Mouse (Mus musculus) olfactory bulb, adult 2 months (tissue): ENCODE results near the gene Tubgcp6. TPM values are rescaled to one million over a fixed set of nuclear protein-coding genes. Genes with fewer than 3 reads are reported as not detected.

Experiments
- H3K27ac ChIP-seq: fragments of 200-500 bp; 2 replicates; pipeline ENCODE4 v1.5.1; 2012; ENCODE audit warnings: low read depth, low read length; ENCODE audit not compliant: insufficient read depth
- H3K4me1 ChIP-seq: fragments of 200-500 bp; 2 replicates; pipeline ENCODE4 v1.6.1; 2012; ENCODE audit warnings: low read length; ENCODE audit not compliant: control insufficient read depth, insufficient read depth
- H3K4me3 ChIP-seq: fragments of 200-500 bp; 2 replicates; pipeline ENCODE4 v1.5.1; 2012; ENCODE audit warnings: mild to moderate bottlenecking, low read depth, low read length, moderate library complexity; ENCODE audit not compliant: insufficient read depth
- CTCF ChIP-seq: fragments of 200-500 bp; IDR thresholded peaks from 2 replicates; pipeline ENCODE4 v1.5.1; 2012; ENCODE audit warnings: low read depth, mild to moderate bottlenecking, low read length, moderate library complexity; ENCODE audit not compliant: insufficient read depth
- POLR2A ChIP-seq: fragments of 200-500 bp; IDR thresholded peaks from 2 replicates; pipeline ENCODE4 v1.6.1; 2012; ENCODE audit warnings: mild to moderate bottlenecking, low read depth, low read length, moderate library complexity; ENCODE audit not compliant: insufficient read depth
- WGBS: fragments of 180-500 bp; shearing (Covaris S2); methylation state at CpG from one replicate; pipeline ENCODE4 v1.1.7; 2018; 5-methylcytosine and 5-hydroxymethylcytosine counted together
- polyA plus RNA-seq: library from polyadenylated mRNA; stranded (reverse); fragments of >200 nt; gene quantifications from 2 replicates; pipeline ENCODE4 v1.2.4, GENCODE M21; 2012; ENCODE audit warnings: low replicate concordance; ENCODE audit not compliant: missing spikeins, insufficient read depth, insufficient read length

Tubgcp6 gene
- polyA plus RNA-seq, 1 experiment, result 77.8 TPM

DNA sequence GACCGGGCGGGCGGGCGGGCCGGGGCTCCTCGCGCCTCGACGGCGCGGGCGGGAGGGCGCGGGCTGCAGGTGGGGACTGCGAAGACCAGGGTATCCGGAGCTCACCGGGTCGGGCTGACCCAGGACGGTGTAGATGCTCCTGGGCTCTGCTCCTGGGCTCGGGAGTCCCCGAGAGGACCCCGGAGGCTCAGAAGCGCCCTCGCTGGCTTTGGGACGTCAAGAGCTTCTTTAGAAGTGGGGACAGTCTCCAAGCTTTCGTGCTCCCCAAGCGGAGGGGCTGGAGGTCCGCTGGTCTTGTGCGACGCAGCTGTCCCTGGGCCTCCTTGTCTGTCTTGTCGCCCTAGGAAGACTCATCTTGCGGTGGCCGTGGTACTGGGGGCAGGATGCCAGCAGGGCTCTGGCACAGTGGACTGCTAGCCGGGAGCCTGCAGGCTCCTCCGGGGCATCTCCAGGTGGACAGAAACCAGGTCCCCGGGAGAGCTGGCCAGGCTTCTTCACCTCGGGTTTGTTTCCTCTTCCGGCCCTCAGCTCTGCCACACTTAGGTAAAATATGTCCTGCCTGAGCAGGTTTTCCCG, 46.7 kb downstream of the Tubgcp6 start:
- H3K4me1 ChIP-seq, result peaks cover 24% of the 10 kb centered on the region
- TF ChIP-seq CTCF, result no peak
- no peak for TF ChIP-seq POLR2A
- peak overlapping the region; percentile 76 for H3K4me3 ChIP-seq
- under 1% methylated on average over 39 of the region's 39 CpGs for WGBS
- no peak overlapping the region; the same call in 1 of the 2 replicates for H3K27ac ChIP-seq

DNA sequence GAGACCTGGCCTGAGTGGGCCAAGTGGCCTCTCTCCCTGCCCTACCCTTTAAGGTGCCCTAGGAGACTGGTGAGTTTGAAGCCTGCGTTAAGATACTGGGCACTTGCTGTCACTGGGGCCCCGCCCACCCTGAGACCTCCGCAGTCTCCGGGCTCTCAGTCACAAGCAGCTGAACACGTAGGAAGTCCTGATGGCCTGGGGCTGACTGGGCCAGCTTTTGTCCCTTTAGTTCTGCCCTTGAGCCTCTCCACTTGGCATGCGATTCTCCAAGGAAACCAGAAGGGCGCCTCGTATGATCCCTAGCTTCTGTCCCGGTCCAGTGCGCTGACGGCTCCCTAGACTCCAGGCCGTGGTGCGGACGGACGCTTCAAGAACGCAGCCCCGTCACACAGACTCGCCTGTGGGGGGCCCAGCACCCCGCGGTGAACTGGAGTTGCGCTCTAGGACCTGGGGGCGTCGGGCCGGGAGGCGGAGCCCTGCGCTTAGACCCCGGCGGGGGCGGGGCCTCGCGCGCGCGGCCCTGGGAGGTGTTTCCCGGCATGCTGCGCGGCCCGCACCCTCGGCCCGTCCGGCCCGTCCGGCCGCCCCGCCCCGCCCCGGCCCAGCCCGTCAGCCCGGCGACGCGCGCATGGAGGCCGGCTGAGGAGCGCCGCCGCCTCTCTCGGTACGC, 47.3 kb downstream of the Tubgcp6 start:
- TF ChIP-seq POLR2A (peak; percentile 66), CTCF (no peak; the same call in 1 of the 2 replicates)
- H3K4me1 ChIP-seq, result peaks cover 24% of the 10 kb centered on the region
- H3K27ac ChIP-seq, result peak overlapping the region; percentile 82
- H3K4me3 ChIP-seq, result peak overlapping the region; percentile 76
- under 1% methylated on average over 55 of the region's 59 CpGs for WGBS

DNA sequence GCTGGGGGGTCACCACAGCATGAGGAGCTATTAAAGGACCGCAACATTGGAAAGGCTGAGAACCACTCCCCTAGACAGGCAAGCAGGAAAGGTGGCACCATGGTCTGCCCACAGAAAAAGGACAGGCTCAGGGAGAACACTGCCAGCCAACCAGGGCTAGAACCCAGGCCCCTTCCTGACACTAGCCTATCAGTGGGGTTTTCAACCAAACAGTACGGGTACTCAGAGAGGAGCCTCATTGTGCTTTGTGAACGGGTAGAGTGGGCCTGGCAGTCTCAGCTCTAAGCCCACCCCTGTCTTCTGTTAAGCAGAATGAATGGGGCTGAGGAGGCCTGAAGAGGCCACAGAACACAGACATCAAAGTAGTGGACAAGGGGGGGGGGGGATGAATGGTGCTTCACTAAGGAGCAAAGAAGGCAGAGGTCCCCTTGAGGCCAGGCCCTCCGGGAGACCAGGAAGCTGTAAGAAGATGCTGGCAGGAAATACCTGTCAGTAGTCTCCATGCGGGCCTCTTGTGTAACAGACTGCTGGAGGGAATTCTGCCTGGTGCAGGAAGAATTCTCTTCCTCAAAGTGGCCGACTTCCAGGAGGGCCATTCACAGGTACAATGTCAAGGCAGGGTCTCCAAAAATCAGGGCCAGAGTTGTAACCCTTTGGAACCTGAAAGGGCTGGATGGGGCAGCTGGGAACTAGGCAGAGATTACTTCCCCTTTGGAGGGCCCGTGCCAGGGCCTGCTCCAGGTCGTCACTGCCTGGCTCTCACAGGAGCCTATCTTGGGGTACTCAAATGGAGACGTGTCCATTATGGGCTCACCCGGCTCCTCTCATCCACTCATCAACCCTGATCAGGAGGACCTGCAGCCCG, 48.1 kb downstream of the Tubgcp6 start, which contains the start of gene Trabd:
Gene Trabd (plus strand): TSS at position 512 of the 865 bp plus-strand sequence.
- 17% methylated on average over 11 of the region's 11 CpGs for WGBS
- H3K4me1 ChIP-seq, result peaks cover 24% of the 10 kb centered on the region
- no peak for TF ChIP-seq CTCF
- no peak for TF ChIP-seq POLR2A
- H3K27ac ChIP-seq, result peak within 1 kb of the TSS; percentile 82
- H3K4me3 ChIP-seq, result peak within 1 kb of the TSS; percentile 76

DNA sequence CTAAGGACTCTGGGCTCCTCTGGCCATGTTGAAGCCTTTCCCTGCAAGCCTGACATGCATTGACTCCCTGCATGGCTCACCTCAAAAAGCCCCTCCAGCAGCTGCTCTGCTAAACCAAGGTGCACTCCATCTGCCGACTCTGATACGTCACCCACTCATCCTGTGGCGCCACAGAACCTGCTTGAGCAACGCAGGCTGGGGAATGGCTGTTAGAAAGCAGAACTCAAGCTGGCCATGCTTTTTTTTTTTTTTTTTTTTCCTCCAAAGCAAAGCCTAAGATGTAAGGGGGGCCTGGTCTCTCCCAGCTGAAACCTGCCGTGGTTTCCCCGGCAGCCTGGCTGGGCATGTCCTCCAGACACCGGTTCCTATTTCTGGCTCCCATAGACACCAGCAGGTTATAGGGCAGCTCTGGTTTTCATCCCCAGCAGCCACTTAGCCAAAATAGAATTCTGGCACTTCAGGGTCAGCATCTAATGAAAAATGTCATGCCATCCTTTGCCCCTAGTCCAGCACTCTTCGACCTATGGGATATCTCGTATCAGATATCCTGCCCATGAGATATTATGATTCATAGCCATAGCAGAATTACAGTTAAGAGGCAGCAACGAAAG, 48.8 kb downstream of the Tubgcp6 start:
- H3K4me3 ChIP-seq, result no peak overlapping the region
- no peak overlapping the region for H3K27ac ChIP-seq

DNA sequence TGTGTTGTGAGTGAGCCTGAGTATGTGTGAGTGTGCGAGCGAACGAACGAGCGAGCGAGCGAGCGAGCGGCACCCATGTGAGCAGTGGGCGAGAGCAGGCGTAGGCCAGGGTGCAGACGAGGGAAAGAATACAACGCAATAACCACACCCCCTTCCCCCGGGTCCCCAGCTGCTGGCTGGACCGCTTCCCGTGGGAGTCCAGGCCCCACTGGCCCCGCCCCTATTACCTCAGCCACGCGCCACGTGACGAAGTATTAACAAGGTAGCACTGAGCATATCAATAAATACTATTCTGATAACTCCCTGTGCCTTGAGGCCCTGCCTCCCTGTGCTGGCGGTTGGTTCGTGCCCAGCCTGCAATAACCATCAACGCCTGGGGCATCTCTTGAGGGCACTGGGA, 52.3 kb downstream of the Tubgcp6 start:
- peaks cover 26% of the 10 kb centered on the region for H3K4me1 ChIP-seq
- TF ChIP-seq POLR2A (no peak), CTCF (no peak)
- WGBS, result 67% methylated on average over 24 of the region's 24 CpGs
- H3K4me3 ChIP-seq, result no peak overlapping the region
- H3K27ac ChIP-seq, result no peak overlapping the region

More for the DNA sequence above, 48.8 kb downstream of the Tubgcp6 start:
- TF ChIP-seq POLR2A, result no peak
- TF ChIP-seq CTCF, result no peak
- WGBS, result 74% methylated on average over 10 of the region's 10 CpGs
- H3K4me1 ChIP-seq, result peaks cover 31% of the 10 kb centered on the region

DNA sequence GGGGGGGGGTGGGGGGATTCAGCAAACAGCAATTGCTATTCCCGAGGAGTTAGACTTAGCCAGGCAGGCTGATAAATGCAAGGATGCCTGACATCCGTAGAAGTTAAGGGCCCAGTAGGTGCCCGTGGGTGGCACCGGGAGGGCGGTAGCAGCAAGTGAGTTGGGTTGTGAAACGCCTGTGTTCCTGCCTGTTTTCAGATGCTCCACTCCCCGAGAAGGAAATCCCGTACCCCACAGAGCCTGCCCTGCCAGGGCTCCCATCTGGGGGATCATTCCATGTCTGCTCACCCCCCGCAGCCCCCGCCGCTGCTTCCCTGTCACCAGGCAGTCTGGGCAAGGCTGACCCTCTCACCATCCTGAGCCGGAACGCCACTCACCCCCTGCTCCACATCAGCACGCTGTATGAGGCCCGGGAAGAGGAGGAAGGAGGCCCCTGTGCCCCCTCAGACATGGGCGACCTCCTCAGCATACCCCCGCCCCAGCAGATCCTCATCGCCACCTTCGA, 53.5 kb downstream of the Tubgcp6 start:
- WGBS, result 75% methylated on average over 19 of the region's 19 CpGs

DNA sequence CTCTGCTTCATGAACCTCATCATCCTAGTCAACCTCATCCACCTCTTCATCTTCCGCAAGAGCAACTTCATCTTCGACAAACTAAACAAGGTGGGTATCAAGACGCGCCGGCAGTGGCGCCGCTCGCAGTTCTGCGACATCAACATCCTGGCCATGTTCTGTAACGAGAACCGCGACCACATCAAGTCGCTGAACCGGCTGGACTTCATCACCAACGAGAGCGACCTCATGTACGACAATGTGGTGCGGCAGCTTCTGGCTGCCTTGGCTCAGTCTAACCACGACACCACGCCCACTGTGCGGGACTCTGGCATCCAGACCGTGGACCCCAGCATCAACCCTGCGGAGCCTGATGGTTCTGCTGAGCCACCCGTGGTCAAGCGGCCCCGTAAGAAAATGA, 54.7 kb downstream of the Tubgcp6 start:
- WGBS, result 71% methylated on average over 26 of the region's 26 CpGs
- TF ChIP-seq POLR2A (no peak), CTCF (no peak)
- no peak overlapping the region for H3K27ac ChIP-seq
- peaks cover 12% of the 10 kb centered on the region for H3K4me1 ChIP-seq
- no peak overlapping the region for H3K4me3 ChIP-seq

More for the DNA sequence above, 53.5 kb downstream of the Tubgcp6 start:
- H3K27ac ChIP-seq, result no peak overlapping the region
- TF ChIP-seq POLR2A, result no peak
- TF ChIP-seq CTCF, result no peak
- H3K4me1 ChIP-seq, result peaks cover 16% of the 10 kb centered on the region
- no peak overlapping the region for H3K4me3 ChIP-seq

DNA sequence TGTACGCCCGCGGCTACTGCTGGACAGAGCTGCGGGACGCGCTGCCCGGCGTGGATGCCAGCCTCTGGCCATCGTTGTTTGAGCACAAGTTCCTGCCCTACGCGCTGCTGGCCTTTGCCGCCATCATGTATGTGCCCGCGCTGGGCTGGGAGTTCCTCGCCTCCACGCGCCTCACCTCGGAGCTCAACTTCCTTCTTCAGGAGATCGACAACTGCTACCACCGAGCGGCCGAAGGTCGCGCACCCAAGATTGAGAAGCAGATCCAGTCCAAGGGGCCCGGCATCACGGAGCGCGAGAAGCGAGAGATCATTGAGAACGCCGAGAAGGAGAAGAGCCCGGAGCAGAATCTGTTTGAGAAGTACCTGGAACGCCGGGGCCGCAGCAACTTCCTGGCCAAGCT, 55.3 kb downstream of the Tubgcp6 start:
- TF ChIP-seq POLR2A (no peak), CTCF (no peak)
- WGBS, result 72% methylated on average over 35 of the region's 35 CpGs

DNA sequence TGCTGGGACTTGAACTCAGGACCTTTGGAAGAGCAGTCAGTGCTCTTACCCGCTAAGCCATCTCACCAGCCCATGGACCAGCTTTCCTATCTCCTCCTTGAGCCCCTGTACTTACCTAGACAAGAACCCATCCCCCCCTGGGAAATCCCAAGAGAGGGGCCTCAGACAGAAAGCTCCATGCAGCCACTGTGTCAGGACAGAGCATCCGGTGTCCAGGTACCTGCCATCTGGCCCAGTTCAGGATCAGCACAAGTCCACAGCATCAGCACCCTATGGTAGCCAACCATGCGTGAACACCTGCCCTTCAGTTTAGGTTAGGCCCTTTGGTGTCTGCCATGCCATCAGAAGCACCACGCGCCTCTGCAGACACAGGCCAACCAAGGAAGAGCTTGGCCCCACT, 58.0 kb downstream of the Tubgcp6 start:
- H3K4me1 ChIP-seq, result peaks cover 25% of the 10 kb centered on the region
- H3K27ac ChIP-seq, result no peak overlapping the region
- 96% methylated on average over 5 of the region's 5 CpGs for WGBS
- TF ChIP-seq CTCF (no peak), POLR2A (no peak)
- no peak overlapping the region for H3K4me3 ChIP-seq

More for the DNA sequence above, 55.3 kb downstream of the Tubgcp6 start:
- Histone ChIP-seq H3K4me3 (no peak overlapping the region), H3K27ac (no peak overlapping the region), H3K4me1 (peaks cover 12% of the 10 kb centered on the region)
